Mouse (Mus musculus) MEL (cell line): ENCODE data around the gene Cbr3. TPM values are rescaled to one million over a fixed set of nuclear protein-coding genes. Genes with fewer than 3 reads are reported as not detected.
A peak's percentile ranks its signal among the peaks of the same experiment; 100 is the strongest.

Experiments used
- DNase-seq: peaks from one replicate; pipeline ENCODE4 v3.0.0; 2011; ENCODE audit warnings: low read depth, low spot score
- H3K27ac ChIP-seq: 2 replicates; pipeline ENCODE4 v1.5.1; 2012; ENCODE audit warnings: low read depth, mild to moderate bottlenecking, control low read depth, low read length, moderate library complexity; ENCODE audit not compliant: control insufficient read depth
- H3K27me3 ChIP-seq, 2 experiments: fragments of 150-350 bp in 1 of 2; sonication (generic) in 1 of 2; 2 replicates each; pipeline ENCODE4 v1.6.1; 2012; ENCODE audit warnings: low read length in 2 of 2, mild to moderate bottlenecking in 2 of 2, improper control_type of control experiment in 1 of 2, moderate library complexity in 1 of 2; ENCODE audit not compliant: insufficient read depth in 2 of 2, control insufficient read depth in 1 of 2
- H3K36me3 ChIP-seq, 2 experiments: 2 replicates each; pipeline ENCODE4 v1.6.1; 2012 to 2014; ENCODE audit warnings: low read length in 2 of 2, improper control_type of control experiment in 1 of 2, inconsistent platforms in 1 of 2, mild to moderate bottlenecking in 1 of 2; ENCODE audit not compliant: insufficient read depth in 2 of 2, control insufficient read depth in 1 of 2
- H3K4me1 ChIP-seq, 2 experiments: fragments of 150-350 bp in 1 of 2; sonication (generic) in 1 of 2; 2 replicates each; pipeline ENCODE4 v1.6.1; 2012; ENCODE audit warnings: low read length in 2 of 2, improper control_type of control experiment in 1 of 2, mild to moderate bottlenecking in 1 of 2; ENCODE audit not compliant: insufficient read depth in 2 of 2, control insufficient read depth in 1 of 2
- H3K4me3 ChIP-seq, 2 experiments: fragments of 150-350 bp in 1 of 2; sonication (generic) in 1 of 2; 2 replicates each; pipeline ENCODE4 v1.5.1; 2012; ENCODE audit warnings: low read depth in 2 of 2, low read length in 2 of 2, mild to moderate bottlenecking in 2 of 2, moderate library complexity in 2 of 2, control low read depth in 1 of 2, improper control_type of control experiment in 1 of 2; ENCODE audit not compliant: control insufficient read depth in 1 of 2, insufficient read depth in 1 of 2
- H3K79me2 ChIP-seq: 2 replicates; pipeline ENCODE4 v1.6.1; 2012; ENCODE audit warnings: mild to moderate bottlenecking, low read length, moderate library complexity; ENCODE audit not compliant: control insufficient read depth, poor library complexity, insufficient read depth
- H3K9ac ChIP-seq: 2 replicates; pipeline ENCODE4 v1.6.1; 2012; ENCODE audit warnings: low read depth, mild to moderate bottlenecking, control low read depth, low read length, moderate library complexity; ENCODE audit not compliant: control insufficient read depth, poor library complexity, severe bottlenecking
- H3K9me3 ChIP-seq: fragments of 150-350 bp; sonication (generic); replicated peaks from 2 replicates; pipeline ENCODE4 v1.6.1; 2012; ENCODE audit warnings: mild to moderate bottlenecking, low read length, improper control_type of control experiment, moderate library complexity; ENCODE audit not compliant: insufficient read depth
- CHD2 ChIP-seq: IDR thresholded peaks from 2 replicates; pipeline ENCODE4 v1.6.1; 2011; ENCODE audit warnings: low read length, improper control_type of control experiment
- CTCF ChIP-seq, 3 experiments: IDR thresholded peaks in 2 of 3; conservative IDR thresholded peaks in 1 of 3; 2 replicates each; pipeline ENCODE4 v1.5.1; 2011 to 2012; ENCODE audit warnings: low read length in 3 of 3, low read depth in 2 of 3, mild to moderate bottlenecking in 2 of 3, improper control_type of control experiment in 1 of 3, inconsistent platforms in 1 of 3, mixed read lengths in 1 of 3, moderate library complexity in 1 of 3; ENCODE audit not compliant: control insufficient read depth in 1 of 3, insufficient read depth in 1 of 3, poor library complexity in 1 of 3, severe bottlenecking in 1 of 3
- ETS1 ChIP-seq: IDR thresholded peaks from 2 replicates; pipeline ENCODE4 v1.6.1; 2012; ENCODE audit warnings: low read depth, mild to moderate bottlenecking, inconsistent platforms, low read length, improper control_type of control experiment, moderate library complexity
- GABPA ChIP-seq: IDR thresholded peaks from 2 replicates; pipeline ENCODE4 v1.6.1; 2012; ENCODE audit warnings: low read depth, mild to moderate bottlenecking, inconsistent platforms, low read length, improper control_type of control experiment, moderate library complexity
- GATA1 ChIP-seq: IDR thresholded peaks from 2 replicates; pipeline ENCODE4 v1.6.1; 2011; ENCODE audit warnings: low read depth, low read length, improper control_type of control experiment
- HCFC1 ChIP-seq: IDR thresholded peaks from 2 replicates; pipeline ENCODE4 v1.6.1; 2012; ENCODE audit warnings: low read depth, mild to moderate bottlenecking, inconsistent platforms, low read length, improper control_type of control experiment, moderate library complexity
- JUND ChIP-seq: IDR thresholded peaks from 2 replicates; pipeline ENCODE4 v1.6.1; 2011; ENCODE audit warnings: low read depth, mild to moderate bottlenecking, improper control_type of control experiment, low read length
- KAT2A ChIP-seq: conservative IDR thresholded peaks from 2 replicates; pipeline ENCODE4 v1.6.1; 2012; ENCODE audit warnings: low read depth, low read length, improper control_type of control experiment, inconsistent platforms
- MAZ ChIP-seq: IDR thresholded peaks from 2 replicates; pipeline ENCODE4 v1.6.1; 2012; ENCODE audit warnings: low read depth, mild to moderate bottlenecking, inconsistent platforms, low read length, improper control_type of control experiment
- MXI1 ChIP-seq: IDR thresholded peaks from 2 replicates; pipeline ENCODE4 v1.6.1; 2011; ENCODE audit warnings: mild to moderate bottlenecking, low read depth, low read length, improper control_type of control experiment
- NRF1 ChIP-seq: IDR thresholded peaks from 2 replicates; pipeline ENCODE4 v1.6.1; 2014; ENCODE audit warnings: low read depth, mild to moderate bottlenecking, inconsistent platforms, low read length, improper control_type of control experiment, moderate library complexity; ENCODE audit not compliant: poor library complexity, insufficient read depth, severe bottlenecking
- POLR2A ChIP-seq, 2 experiments: IDR thresholded peaks; 2 replicates each; pipeline ENCODE4 v1.6.1; 2011 to 2012; ENCODE audit warnings: low read length in 2 of 2, mild to moderate bottlenecking in 2 of 2, control low read depth in 1 of 2, improper control_type of control experiment in 1 of 2, low read depth in 1 of 2, moderate library complexity in 1 of 2; ENCODE audit not compliant: control insufficient read depth in 1 of 2, insufficient read depth in 1 of 2, poor library complexity in 1 of 2
- POLR2AphosphoS5 ChIP-seq: IDR thresholded peaks from 2 replicates; pipeline ENCODE4 v1.6.1; 2012; ENCODE audit warnings: low read depth, borderline replicate concordance, mild to moderate bottlenecking, inconsistent platforms, low read length, moderate library complexity, mixed read lengths
- RAD21 ChIP-seq: IDR thresholded peaks from 2 replicates; pipeline ENCODE4 v1.6.1; 2011; ENCODE audit warnings: mild to moderate bottlenecking, low read depth, low read length, improper control_type of control experiment
- SMC3 ChIP-seq: IDR thresholded peaks from 2 replicates; pipeline ENCODE4 v1.6.1; 2011; ENCODE audit warnings: low read depth, low read length, improper control_type of control experiment
- TBP ChIP-seq: IDR thresholded peaks from 2 replicates; pipeline ENCODE4 v1.8.0; 2011; ENCODE audit warnings: low read depth, low read length, improper control_type of control experiment
- TCF12 ChIP-seq: IDR thresholded peaks from 2 replicates; pipeline ENCODE4 v1.6.1; 2014; ENCODE audit warnings: low read depth, mild to moderate bottlenecking, inconsistent platforms, low read length, improper control_type of control experiment, moderate library complexity
- ZC3H11A ChIP-seq: IDR thresholded peaks from 2 replicates; pipeline ENCODE4 v1.6.1; 2012; ENCODE audit warnings: low read depth, mild to moderate bottlenecking, inconsistent platforms, low read length, improper control_type of control experiment
- ZKSCAN1 ChIP-seq: IDR thresholded peaks from 2 replicates; pipeline ENCODE4 v1.6.1; 2012; ENCODE audit warnings: low read depth, mild to moderate bottlenecking, inconsistent platforms, low read length, improper control_type of control experiment, moderate library complexity
- ZNF384 ChIP-seq: IDR thresholded peaks from 2 replicates; pipeline ENCODE4 v1.6.1; 2012; ENCODE audit warnings: low read depth, mild to moderate bottlenecking, inconsistent platforms, low read length, improper control_type of control experiment
- polyA plus RNA-seq, 2 experiments: library from polyadenylated mRNA; stranded (reverse) in 1 of 2; unstranded in 1 of 2; fragments of >175 nt in 1 of 2; fragments of >200 nt in 1 of 2; gene quantifications; 2 replicates each; pipeline versions ENCODE4 v1.2.1 to v1.2.4; 2012; ENCODE audit warnings: low replicate concordance in 2 of 2, low read depth in 1 of 2; ENCODE audit not compliant: insufficient read length in 2 of 2, insufficient read depth in 1 of 2, missing spikeins in 1 of 2
- total RNA-seq: library from RNA; depleted of rRNA; stranded (reverse); fragments of 300-350 nt; gene quantifications from 2 replicates; pipeline ENCODE4 v1.2.3, GENCODE M21; 2012; rRNA removed

Cbr3 gene
- total RNA-seq (not detected in 2 replicates), polyA plus RNA-seq (not detected)

DNA sequence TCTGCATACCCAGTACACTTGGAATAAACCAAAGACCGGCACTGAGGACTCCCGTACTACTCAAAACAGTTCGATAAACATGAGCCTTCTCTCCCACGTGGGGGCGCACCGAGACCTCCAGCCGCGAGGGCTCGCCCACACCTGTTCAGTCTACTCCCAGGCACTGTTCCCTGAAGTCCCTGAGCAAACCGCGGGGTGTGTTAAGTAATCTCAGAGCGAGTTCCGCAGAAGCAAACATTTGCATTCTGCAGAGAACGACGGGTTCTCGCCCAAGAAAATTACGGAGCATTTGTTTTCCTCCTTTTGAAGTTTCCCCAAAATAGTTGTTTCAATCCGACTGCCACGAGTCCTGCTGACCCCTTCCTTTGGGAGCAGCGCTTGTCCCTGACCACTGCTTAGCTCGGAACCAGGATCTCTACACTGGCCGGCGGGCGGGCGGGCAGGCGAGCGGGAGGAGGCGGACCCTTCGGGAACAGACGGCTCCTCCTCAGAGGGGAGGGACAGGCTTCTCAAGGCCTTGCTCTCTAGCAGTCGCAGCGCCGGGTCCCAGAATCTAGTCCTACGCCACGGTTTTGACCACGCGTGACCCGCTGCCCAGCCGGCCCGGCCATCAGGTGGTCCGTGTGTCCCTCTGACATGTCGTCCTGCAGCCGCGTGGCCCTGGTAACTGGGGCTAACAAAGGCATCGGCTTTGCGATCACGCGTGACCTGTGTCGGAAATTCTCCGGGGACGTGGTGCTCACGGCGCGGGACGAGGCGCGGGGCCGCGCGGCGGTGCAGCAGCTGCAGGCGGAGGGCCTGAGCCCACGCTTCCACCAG lies at the start of gene Cbr3:
TSS of gene Cbr3 (plus strand) at position 527 of the 819 bp plus-strand sequence.
- no peak within 1 kb of the TSS for H3K4me3 ChIP-seq
- DNase-seq: no peak
- no peaks in the 10 kb centered on the region for H3K4me1 ChIP-seq
- no peaks in the 10 kb centered on the region for H3K9me3 ChIP-seq
- H3K27me3 ChIP-seq: peaks cover 0 to 2% of the 10 kb centered on the region in 2 experiments; a peak in 1 of 4 replicates
- no peaks in the 10 kb centered on the region for H3K36me3 ChIP-seq
- H3K9ac ChIP-seq: no peak within 1 kb of the TSS
- TF ChIP-seq ETS1 (no peak), NRF1 (no peak), CHD2 (no peak), HCFC1 (no peak), TBP (no peak), ZC3H11A (no peak), CTCF (IDR thresholded peaks at IDR 0.05 in 2 of 3, conservative IDR thresholded peaks at IDR 0.05 in 1 of 3; ENCODE audit: control insufficient read depth in 1 of 3, insufficient read depth in 1 of 3, low read depth in 2 of 3, low read length in 3 of 3, poor library complexity in 1 of 3, severe bottlenecking in 1 of 3) (no peak), ZNF384 (no peak), JUND (no peak), SMC3 (no peak), RAD21 (no peak), KAT2A (no peak), GABPA (no peak), POLR2A (IDR thresholded peaks at IDR 0.05; ENCODE audit: control insufficient read depth in 1 of 2, insufficient read depth in 1 of 2, low read depth in 1 of 2, low read length in 2 of 2, poor library complexity in 1 of 2) (no peak), GATA1 (no peak), ZKSCAN1 (no peak), POLR2AphosphoS5 (no peak), MXI1 (no peak)
- no peaks in the 10 kb centered on the region for H3K79me2 ChIP-seq
- no peak within 1 kb of the TSS for H3K27ac ChIP-seq

GRCm38 (mm10) chr16:93644006-93644405 lies 39.0 kb upstream of the Cbr3 start:
- Histone ChIP-seq H3K4me1 (peaks cover 4 to 11% of the 10 kb centered on the region in 2 experiments), H3K9ac (no peak overlapping the region), H3K27me3 (no peaks in the 10 kb centered on the region; a peak in 1 of 4 replicates), H3K4me3 (no peak overlapping the region), H3K9me3 (no peaks in the 10 kb centered on the region), H3K36me3 (peaks cover 0 to 5% of the 10 kb centered on the region in 2 experiments; a peak in 2 of 4 replicates), H3K79me2 (no peaks in the 10 kb centered on the region), H3K27ac (no peak overlapping the region)
- peak; percentile 1 for DNase-seq
- TF ChIP-seq JUND: no peak
- TF ChIP-seq MAZ: no peak
- no peak for TF ChIP-seq TCF12
- no peak for TF ChIP-seq CHD2
- no peak for TF ChIP-seq NRF1
